Mouse (Mus musculus) embryonic fibroblast, embryonic 13.5 days (primary cell): Measurements from ENCODE around the gene Elovl5.

ENCODE experiments used
- CTCF ChIP-seq: IDR thresholded peaks from 2 replicates; pipeline ENCODE4 v1.5.1; 2011; ENCODE audit warnings: mild to moderate bottlenecking, control low read depth, low read length, moderate library complexity, borderline replicate concordance; ENCODE audit not compliant: insufficient read depth
- POLR2A ChIP-seq: IDR thresholded peaks from 2 replicates; pipeline ENCODE4 v1.6.1; 2011; ENCODE audit warnings: low read depth, mild to moderate bottlenecking, control low read depth, low read length, moderate library complexity

- no peak for TF ChIP-seq POLR2A
- no peak for TF ChIP-seq CTCF
Measured at GRCm38 (mm10) chr9:77912246-77912645, 4.9 kb upstream of the Elovl5 start.
